In the genomic region with DNA sequence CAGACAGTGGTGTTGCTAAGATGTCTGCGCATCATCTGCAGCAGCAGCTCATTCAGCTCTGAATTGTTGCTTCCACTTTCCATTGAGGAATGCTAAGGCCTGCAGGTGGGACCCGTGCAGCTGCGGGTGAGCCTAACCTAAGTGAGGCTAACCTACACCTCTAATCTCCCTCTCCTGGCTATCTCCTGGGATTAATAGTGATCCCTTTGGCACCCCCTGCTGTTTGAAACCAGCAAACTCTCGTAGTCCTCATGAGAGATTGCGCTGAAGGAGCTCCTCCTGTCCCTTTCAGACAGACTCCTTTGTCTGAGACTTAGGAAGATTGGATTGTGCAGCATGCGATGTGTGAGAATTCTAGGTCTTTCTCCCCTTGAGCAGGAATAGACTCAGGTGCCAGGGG, we compare ENCODE assay signal across 10 mouse cellular contexts.
DNase-seq lines count a peak whose midpoint lies in the region; ATAC-seq and TF ChIP-seq lines count a peak whose summit lies in the region.
"Had no signal": no experiment of that assay in that cellular context is flagged by ENCODE, and none has a peak within 500 bp of the region (broad histone marks: within the 10 kb centered on the region; RNA-seq: fewer than 3 reads in every experiment).

No protein-coding gene starts in this region.

- WGBS in heart, embryonic 12.5 days: 46% methylated on average over 6 of the region's 6 CpGs
- 29% methylated on average over 6 of the region's 6 CpGs for WGBS in midbrain, embryonic 14.5 days

- TF ChIP-seq RAD21 in CH12.LX (IDR thresholded peaks at IDR 0.05; ENCODE audit: low read depth, low read length): peak; percentile 50

- 0 out of 2 replicates have a peak, but pooled peaks cover 2% of the 10 kb centered on the region for H3K36me3 ChIP-seq in heart, embryonic 12.5 days
- H3K36me3 ChIP-seq in CH12.LX (replicated peaks in 1 of 2; ENCODE audit: control insufficient read depth in 1 of 2, insufficient read depth in 1 of 2, low read length in 1 of 2): peaks cover 5 to 41% of the 10 kb centered on the region in 2 experiments
- H3K36me3 ChIP-seq in midbrain, embryonic 14.5 days (ENCODE audit: control insufficient read depth, insufficient read depth, low read length): no peaks in the 10 kb centered on the region
- H3K36me3 ChIP-seq: stomach, embryonic 15.5 days had no signal

- no peaks in the 10 kb centered on the region for H3K27me3 ChIP-seq in heart, embryonic 12.5 days (replicated peaks)
- no peaks in the 10 kb centered on the region for H3K27me3 ChIP-seq in CH12.LX (replicated peaks)
- no peaks in the 10 kb centered on the region for H3K27me3 ChIP-seq in midbrain, embryonic 14.5 days (ENCODE audit: control insufficient read depth, insufficient read depth, low read length)
- H3K27me3 ChIP-seq: limb, embryonic 15.5 days; stomach, embryonic 15.5 days had no signal

- dilution Hi-C loops in CH12.LX (cut with MboI; ENCODE audit: extremely low pct_ligation_motif_present, extremely low pct_unique_long_range_greater_than_20kb, low sequenced_read_pairs): no loop called here

- no peak overlapping the region for H3K27ac ChIP-seq in heart, embryonic 12.5 days (ENCODE audit: poor library complexity, severe bottlenecking)
- no peak overlapping the region for H3K27ac ChIP-seq in CH12.LX (ENCODE audit: insufficient read depth, low read depth)
- no peak overlapping the region for H3K27ac ChIP-seq in midbrain, embryonic 14.5 days (replicated peaks; ENCODE audit: low read depth, low read length)
- H3K27ac ChIP-seq: limb, embryonic 15.5 days; stomach, embryonic 15.5 days had no signal

- DNase-seq in heart, adult 8-10 months (ENCODE audit: low spot score): peak; percentile 16
- DNase-seq in CH12.LX (ENCODE audit: extremely low read depth): peak; percentile 39
- peak; percentile 41 for DNase-seq in adrenal gland, adult 8-10 months
- DNase-seq in frontal cortex, adult 2 months (ENCODE audit: extremely low spot score in 1 of 2, low spot score in 1 of 2): peak; percentile 15 to 81
- DNase-seq in layer of hippocampus, postnatal 36 days: peak; percentile 28 to 53
- DNase-seq in midbrain, embryonic 14.5 days: peak; percentile 79
- DNase-seq in yolk sac, embryonic 10.5 days (ENCODE audit: low spot score): peak; percentile 23

- no peak for TF ChIP-seq EP300 in CH12.LX (IDR thresholded peaks at IDR 0.05; ENCODE audit: low read length)

- in situ Hi-C loops in CH12.LX (cut with MboI; ENCODE audit: low pct_ligation_motif_present, low pct_unique_long_range_greater_than_20kb, low sequenced_read_pairs): no loop called here

- no peaks in the 10 kb centered on the region for H3K79me2 ChIP-seq in CH12.LX (replicated peaks; ENCODE audit: control insufficient read depth, extremely low read depth, insufficient read depth, poor library complexity, severe bottlenecking)

- peak; percentile 23 to 64; a peak in 2 of 4 replicates for TF ChIP-seq CTCF in CH12.LX (conservative IDR thresholded peaks at IDR 0.05 in 1 of 2, IDR thresholded peaks at IDR 0.05 in 1 of 2; ENCODE audit: low read depth in 2 of 2, low read length in 2 of 2)

- no peak overlapping the region for H3K4me2 ChIP-seq in heart, embryonic 12.5 days
- no peak overlapping the region for H3K4me2 ChIP-seq in CH12.LX (ENCODE audit: insufficient read depth, low read depth, poor library complexity, severe bottlenecking)
- no peak overlapping the region for H3K4me2 ChIP-seq in midbrain, embryonic 14.5 days (ENCODE audit: low read length)
- H3K4me2 ChIP-seq: limb, embryonic 15.5 days; stomach, embryonic 15.5 days had no signal

- H3K9ac ChIP-seq in heart, embryonic 12.5 days: no peak overlapping the region
- no peak overlapping the region for H3K9ac ChIP-seq in CH12.LX (ENCODE audit: insufficient read depth, low read depth)
- no peak overlapping the region for H3K9ac ChIP-seq in midbrain, embryonic 14.5 days (replicated peaks; ENCODE audit: low read length)
- H3K9ac ChIP-seq: limb, embryonic 15.5 days; stomach, embryonic 15.5 days had no signal

- no peak overlapping the region for H3K4me3 ChIP-seq in heart, embryonic 12.5 days
- H3K4me3 ChIP-seq in CH12.LX (replicated peaks in 1 of 3; ENCODE audit: low read depth in 2 of 3, low read length in 2 of 3, poor library complexity in 1 of 3): no peak overlapping the region
- no peak overlapping the region for H3K4me3 ChIP-seq in midbrain, embryonic 14.5 days (replicated peaks; ENCODE audit: low read depth, low read length)
- H3K4me3 ChIP-seq: limb, embryonic 15.5 days; stomach, embryonic 15.5 days had no signal

- no peak for ATAC-seq in heart, embryonic 12.5 days (ENCODE audit: insufficient number of reproducible peaks, low FRiP score)
- no peak for ATAC-seq in midbrain, embryonic 14.5 days (ENCODE audit: low FRiP score, low TSS enrichment)

- H3K9me3 ChIP-seq in heart, embryonic 12.5 days (replicated peaks): no peaks in the 10 kb centered on the region
- H3K9me3 ChIP-seq in CH12.LX (replicated peaks; ENCODE audit: low read length): no peaks in the 10 kb centered on the region
- H3K9me3 ChIP-seq in midbrain, embryonic 14.5 days (ENCODE audit: control insufficient read depth, low read length): no peaks in the 10 kb centered on the region
- H3K9me3 ChIP-seq: limb, embryonic 15.5 days; stomach, embryonic 15.5 days had no signal

- no peak for TF ChIP-seq POLR2A in CH12.LX (IDR thresholded peaks at IDR 0.05; ENCODE audit: low read depth, low read length)

- H3K4me1 ChIP-seq in heart, embryonic 12.5 days (replicated peaks): no peaks in the 10 kb centered on the region
- peaks cover 0 to 10% of the 10 kb centered on the region in 2 experiments; a peak in 1 of 4 replicates for H3K4me1 ChIP-seq in CH12.LX (ENCODE audit: control insufficient read depth in 1 of 2, insufficient read depth in 2 of 2)
- no peaks in the 10 kb centered on the region for H3K4me1 ChIP-seq in midbrain, embryonic 14.5 days (ENCODE audit: control insufficient read depth, insufficient read depth, low read length)
- H3K4me1 ChIP-seq: limb, embryonic 15.5 days; stomach, embryonic 15.5 days had no signal

TF ChIP-seq in CH12.LX, 34 proteins besides CTCF, POLR2A, EP300 and RAD21:
- TF ChIP-seq E2F4 (IDR thresholded peaks at IDR 0.05; ENCODE audit: insufficient replicate concordance, low read depth, low read length) (no peak), GABPA (IDR thresholded peaks at IDR 0.05; ENCODE audit: insufficient replicate concordance, low read depth, low read length) (no peak), SMC3 (IDR thresholded peaks at IDR 0.05; ENCODE audit: low read depth, low read length) (peak; percentile 61), RCOR1 (conservative IDR thresholded peaks at IDR 0.05; ENCODE audit: low read depth, low read length) (no peak), MEF2A (IDR thresholded peaks at IDR 0.05; ENCODE audit: borderline replicate concordance, low read depth, low read length) (no peak)

Comparison
In these comparisons a context has a peak if more than half of its experiments do, and no peak if none do; other contexts are left out.
1. DNase-seq: peak in every context shown above with its lines; median percentile 79 in midbrain, embryonic 14.5 days; 48 in frontal cortex, adult 2 months; 41 in adrenal gland, adult 8-10 months; 40 in layer of hippocampus, postnatal 36 days; 39 in CH12.LX; 23 in yolk sac, embryonic 10.5 days; 16 in heart, adult 8-10 months.